Mouse (Mus musculus) CH12.LX (cell line): Measurements from ENCODE around the gene Mtrex.

Source experiments
- CHD1 ChIP-seq: IDR thresholded peaks from 2 replicates; pipeline ENCODE4 v1.6.1; 2012; ENCODE audit warnings: low read depth, low read length, improper control_type of control experiment, inconsistent platforms
- CTCF ChIP-seq, 2 experiments: IDR thresholded peaks in 1 of 2; conservative IDR thresholded peaks in 1 of 2; 2 replicates each; pipeline ENCODE4 v1.5.1; 2011 to 2012; ENCODE audit warnings: low read depth in 2 of 2, low read length in 2 of 2, improper control_type of control experiment in 1 of 2, inconsistent platforms in 1 of 2, mild to moderate bottlenecking in 1 of 2, moderate library complexity in 1 of 2
- IRF4 ChIP-seq: IDR thresholded peaks from 2 replicates; pipeline ENCODE4 v1.6.1; 2014; ENCODE audit warnings: low read depth, mild to moderate bottlenecking, inconsistent platforms, low read length, improper control_type of control experiment
- JUN ChIP-seq: IDR thresholded peaks from 2 replicates; pipeline ENCODE4 v1.6.1; 2011; ENCODE audit warnings: low read depth, mild to moderate bottlenecking, low read length, improper control_type of control experiment, moderate library complexity; ENCODE audit not compliant: insufficient read depth
- KAT2A ChIP-seq: IDR thresholded peaks from 2 replicates; pipeline ENCODE4 v1.6.1; 2012; ENCODE audit warnings: low read length, improper control_type of control experiment, inconsistent platforms; ENCODE audit not compliant: insufficient replicate concordance
- MAZ ChIP-seq: IDR thresholded peaks from 2 replicates; pipeline ENCODE4 v1.6.1; 2012; ENCODE audit warnings: low read depth, mild to moderate bottlenecking, inconsistent platforms, low read length, improper control_type of control experiment, moderate library complexity
- MXI1 ChIP-seq: IDR thresholded peaks from 2 replicates; pipeline ENCODE4 v1.6.1; 2011; ENCODE audit warnings: mild to moderate bottlenecking, low read depth, low read length, improper control_type of control experiment
- NELFE ChIP-seq: IDR thresholded peaks from 2 replicates; pipeline ENCODE4 v1.6.1; 2011; ENCODE audit warnings: low read depth, low read length, improper control_type of control experiment
- PAX5 ChIP-seq: IDR thresholded peaks from 2 replicates; pipeline ENCODE4 v1.6.1; 2012; ENCODE audit warnings: low read length, inconsistent platforms, mixed read lengths
- POLR2A ChIP-seq: IDR thresholded peaks from 2 replicates; pipeline ENCODE4 v1.6.1; 2011; ENCODE audit warnings: low read depth, mild to moderate bottlenecking, improper control_type of control experiment, low read length
- POLR2AphosphoS2 ChIP-seq: IDR thresholded peaks from 2 replicates; pipeline ENCODE4 v1.6.1; 2011; ENCODE audit warnings: low read depth, low read length, improper control_type of control experiment
- USF1 ChIP-seq: IDR thresholded peaks from 2 replicates; pipeline ENCODE4 v1.6.1; 2014; ENCODE audit warnings: low read depth, mild to moderate bottlenecking, inconsistent platforms, low read length, improper control_type of control experiment
- ZNF384 ChIP-seq: IDR thresholded peaks from 2 replicates; pipeline ENCODE4 v1.6.1; 2012; ENCODE audit warnings: low read depth, low read length, improper control_type of control experiment, inconsistent platforms

GRCm38 (mm10) chr13:112976720-112977119 is 49.5 kb upstream of the Mtrex start:
- no peak for TF ChIP-seq CTCF (conservative IDR thresholded peaks at IDR 0.05 in 1 of 2, IDR thresholded peaks at IDR 0.05 in 1 of 2; ENCODE audit: low read depth in 2 of 2, low read length in 2 of 2)
- no peak for TF ChIP-seq KAT2A
- no peak for TF ChIP-seq USF1
- no peak for TF ChIP-seq PAX5
- TF ChIP-seq POLR2A, result no peak
- TF ChIP-seq MXI1, result no peak
- TF ChIP-seq JUN, result no peak
- no peak for TF ChIP-seq ZNF384
- TF ChIP-seq POLR2AphosphoS2, result no peak
- no peak for TF ChIP-seq MAZ
- no peak for TF ChIP-seq CHD1
- TF ChIP-seq NELFE, result no peak
- no peak for TF ChIP-seq IRF4
